Mouse (Mus musculus) erythroblast, adult 5-6 weeks (primary cell): ENCODE data around the gene 1700021F07Rik. TPM values are rescaled to one million over a fixed set of nuclear protein-coding genes. Genes with fewer than 3 reads are reported as not detected.

Experiments used
- ATAC-seq: replicated peaks from 2 replicates; pipeline ENCODE4 v1.8.0; 2016; ENCODE audit warnings: moderate number of reproducible peaks, mild to moderate bottlenecking, moderate TSS enrichment, inconsistent platforms; ENCODE audit not compliant: poor library complexity, low FRiP score, severe bottlenecking
- total RNA-seq, 2 experiments: library from RNA; stranded (forward) in 1 of 2; stranded (reverse) in 1 of 2; fragments of 150-400 nt in 1 of 2; fragments of 200-764, 138-1000 nt in 1 of 2; gene quantifications; 2 replicates each; pipeline versions ENCODE4 v1.2.3 to v1.2.4; 2015 to 2017; ENCODE audit warnings: low replicate concordance in 2 of 2

1700021F07Rik gene
- total RNA-seq, 2 experiments from 2014 or later, result not detected

- ATAC-seq, result no peak
Measured at GRCm38 (mm10) chr2:173558754-173559396, 36.5 kb downstream of the 1700021F07Rik start.

DNA sequence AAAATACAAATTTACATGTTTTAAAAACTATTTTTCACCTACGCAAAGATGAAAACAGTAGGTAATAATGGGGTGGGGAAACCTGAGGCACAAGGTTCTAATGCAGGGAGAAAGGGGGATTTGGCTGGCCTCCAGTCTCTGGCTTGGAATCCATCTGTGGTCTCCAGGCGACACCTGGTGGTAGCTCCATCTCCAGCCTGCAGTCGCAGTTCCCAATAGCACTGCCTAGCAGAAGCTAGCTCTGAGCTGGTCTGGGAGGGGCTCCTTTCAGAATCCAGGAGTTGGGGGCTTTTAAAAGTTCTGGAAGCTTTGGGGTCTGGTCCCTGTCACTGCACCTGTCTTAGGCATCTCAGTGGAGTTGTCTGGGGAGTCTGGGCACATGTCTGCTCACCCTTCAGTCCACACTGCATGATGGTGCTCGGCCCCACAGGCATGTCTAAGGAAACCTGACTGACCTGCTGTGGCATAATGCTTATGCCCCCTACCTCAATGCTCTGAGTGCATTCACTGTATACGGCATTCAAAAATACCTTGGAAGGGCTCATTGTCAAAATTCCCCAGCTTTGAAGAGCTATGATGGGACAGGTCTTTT is 39.6 kb downstream of the 1700021F07Rik start:
- ATAC-seq, result no peak

GRCm38 (mm10) chr2:173563336-173563735 is 41.0 kb downstream of the 1700021F07Rik start:
- no peak for ATAC-seq

DNA sequence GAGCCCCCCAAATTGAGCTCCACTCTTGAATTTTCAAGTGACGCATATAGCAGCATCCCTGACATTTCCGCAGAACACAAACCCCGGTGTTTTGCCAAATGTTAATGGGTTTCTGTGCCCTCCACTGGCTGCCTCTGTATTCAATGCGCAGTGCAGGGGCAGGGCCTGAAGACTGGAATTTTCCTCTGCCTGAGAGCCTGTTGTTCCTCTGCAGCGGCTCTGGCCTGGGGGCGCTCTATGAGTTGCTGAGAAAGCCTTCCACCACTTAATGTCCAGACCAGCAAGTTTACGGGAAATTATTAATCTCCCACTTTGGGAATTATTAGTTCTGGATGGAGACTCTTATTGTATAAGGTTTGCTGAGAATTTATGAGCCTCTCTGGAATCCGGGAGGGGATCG is 41.8 kb downstream of the 1700021F07Rik start:
- no peak for ATAC-seq

Other genes with a start within 250 kb of the 1700021F07Rik start
- gene Pmepa1, start 246.1 kb upstream of the 1700021F07Rik start, total RNA-seq (2015; ENCODE audit: low replicate concordance), result 0.96 TPM in 1 of 2 replicates, not detected in the other
- gene Pmepa1, start 246.1 kb upstream of the 1700021F07Rik start, total RNA-seq (2017; ENCODE audit: low replicate concordance), result not detected in 2 replicates
- gene Ankrd60, start 55.8 kb downstream of the 1700021F07Rik start, total RNA-seq (2015; ENCODE audit: low replicate concordance), result not detected in 2 replicates
- not detected in 2 replicates for gene Ankrd60, start 55.8 kb downstream of the 1700021F07Rik start, total RNA-seq (2017; ENCODE audit: low replicate concordance)
- 3.3 and 4.6 TPM in 2 replicates for gene Rab22a, start 137.2 kb downstream of the 1700021F07Rik start, total RNA-seq (2015; ENCODE audit: low replicate concordance)
- gene Rab22a, start 137.2 kb downstream of the 1700021F07Rik start, total RNA-seq (2017; ENCODE audit: low replicate concordance), result 3.1 and 4.0 TPM in 2 replicates
- not detected in 2 replicates for gene 1700010B08Rik, start 196.8 kb downstream of the 1700021F07Rik start, total RNA-seq (2015; ENCODE audit: low replicate concordance)
- gene 1700010B08Rik, start 196.8 kb downstream of the 1700021F07Rik start, total RNA-seq (2017; ENCODE audit: low replicate concordance), result not detected in 2 replicates
- gene Vapb, start 214.9 kb downstream of the 1700021F07Rik start, total RNA-seq (2015; ENCODE audit: low replicate concordance), result 1.5 and 3.1 TPM in 2 replicates
- 7.0 and 7.4 TPM in 2 replicates for gene Vapb, start 214.9 kb downstream of the 1700021F07Rik start, total RNA-seq (2017; ENCODE audit: low replicate concordance)